In the genomic region with DNA sequence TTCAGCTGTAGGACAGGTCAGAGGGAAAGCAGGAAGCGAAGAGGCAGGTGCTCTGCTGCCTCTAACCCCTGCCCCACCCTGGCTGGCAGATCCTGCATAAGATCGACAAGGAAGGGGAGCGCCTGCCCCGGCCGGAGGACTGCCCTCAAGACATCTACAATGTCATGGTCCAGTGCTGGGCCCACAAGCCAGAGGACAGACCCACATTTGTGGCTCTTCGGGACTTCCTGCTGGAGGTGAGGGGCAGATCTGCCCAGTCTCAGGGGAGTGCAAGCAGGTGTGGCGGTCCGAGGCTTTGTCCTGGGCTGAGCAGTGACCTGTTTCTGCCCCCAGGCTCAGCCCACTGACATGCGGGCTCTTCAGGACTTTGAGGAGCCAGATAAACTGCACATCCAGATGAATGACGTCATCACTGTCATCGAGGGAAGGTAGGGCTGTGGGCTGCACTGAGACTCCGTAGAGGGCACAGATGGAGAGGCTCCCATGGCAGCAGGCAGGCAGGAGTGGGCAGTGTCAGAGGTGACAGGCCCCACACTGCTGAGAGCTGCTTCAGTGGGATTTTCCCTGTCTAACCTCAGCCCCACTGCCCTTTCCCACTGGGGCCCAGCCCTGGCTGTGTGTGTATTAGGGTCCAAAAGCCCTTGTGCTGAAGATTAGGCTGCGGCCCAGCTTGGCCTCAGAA, we compare ENCODE assay signal across 16 mouse cellular contexts. TPM values are rescaled to one million over a fixed set of nuclear protein-coding genes. Genes with fewer than 3 reads are reported as not detected.
DNase-seq lines count a peak whose midpoint lies in the region; ATAC-seq lines count a peak whose summit lies in the region.
"Had no signal": no experiment of that assay in that cellular context is flagged by ENCODE, and none has a peak within 500 bp of the region (broad histone marks: within the 10 kb centered on the region; RNA-seq: fewer than 3 reads in every experiment).

No protein-coding gene starts in this region.

- H3K27me3 ChIP-seq in heart, embryonic 12.5 days (replicated peaks): peaks cover 10% of the 10 kb centered on the region; the same call in 1 of the 2 replicates
- no peaks in the 10 kb centered on the region for H3K27me3 ChIP-seq in limb, embryonic 12.5 days
- H3K27me3 ChIP-seq: midbrain, embryonic 15.5 days had no signal

- no peak overlapping the region for H3K4me3 ChIP-seq in heart, embryonic 12.5 days
- no peak overlapping the region for H3K4me3 ChIP-seq in limb, embryonic 12.5 days (replicated peaks)
- H3K4me3 ChIP-seq: midbrain, embryonic 15.5 days had no signal

- peaks cover 64% of the 10 kb centered on the region for H3K4me1 ChIP-seq in heart, embryonic 12.5 days (replicated peaks)
- H3K4me1 ChIP-seq in limb, embryonic 12.5 days (replicated peaks): no peaks in the 10 kb centered on the region; the same call in 1 of the 2 replicates

- H3K9ac ChIP-seq in heart, embryonic 12.5 days: no peak overlapping the region
- peak overlapping the region; percentile 37; the same call in 1 of the 2 replicates for H3K9ac ChIP-seq in limb, embryonic 12.5 days (replicated peaks)
- H3K9ac ChIP-seq: midbrain, embryonic 15.5 days had no signal

- 72% methylated on average over 13 of the region's 13 CpGs for WGBS in heart, embryonic 12.5 days
- WGBS in limb, embryonic 12.5 days: 89% methylated on average over 13 of the region's 13 CpGs

- intact Hi-C loops in heart, postnatal 10 days (cut with DNase I): no loop called here
- intact Hi-C loops in left cerebral cortex, postnatal 25 days (cut with DNase I): no loop called here

- H3K27ac ChIP-seq in heart, embryonic 12.5 days (ENCODE audit: poor library complexity, severe bottlenecking): no peak overlapping the region
- H3K27ac ChIP-seq in limb, embryonic 12.5 days: no peak overlapping the region
- H3K27ac ChIP-seq: hindbrain, postnatal 0 days; midbrain, embryonic 15.5 days had no signal

- ATAC-seq in heart, embryonic 12.5 days (ENCODE audit: insufficient number of reproducible peaks, low FRiP score): no peak; the same call in 1 of the 2 replicates
- ATAC-seq in limb, embryonic 12.5 days (ENCODE audit: insufficient number of reproducible peaks, insufficient read depth, low FRiP score, low TSS enrichment, low read depth): no peak
- ATAC-seq in megakaryocyte-erythroid progenitor cell, adult 5-6 weeks (replicated peaks; ENCODE audit: low FRiP score, low TSS enrichment, poor library complexity, severe bottlenecking): no peak
- ATAC-seq: hindbrain, postnatal 0 days; midbrain, embryonic 15.5 days had no signal

- no peaks in the 10 kb centered on the region for H3K9me3 ChIP-seq in heart, embryonic 12.5 days (replicated peaks)
- no peaks in the 10 kb centered on the region for H3K9me3 ChIP-seq in limb, embryonic 12.5 days
- H3K9me3 ChIP-seq: midbrain, embryonic 15.5 days had no signal

- no peak for DNase-seq in heart, postnatal 10 days
- peak; percentile 41 for DNase-seq in testis, postnatal 10 days (ENCODE audit: low spot score)
- DNase-seq in testis, postnatal 14 days (ENCODE audit: low spot score): no peak
- DNase-seq in left cerebral cortex, postnatal 25 days (ENCODE audit: low spot score in 2 of 2): no peak
- DNase-seq: adrenal gland, adult 2 months; cerebellum, adult 11 months; gastrocnemius, postnatal 36 days; kidney, adult 11 months; kidney, postnatal 36 days; layer of hippocampus, adult 9-11 months; right cerebral cortex, adult 18-20 months had no signal

- H3K36me3 ChIP-seq in heart, embryonic 12.5 days: peaks cover 55% of the 10 kb centered on the region
- H3K36me3 ChIP-seq in limb, embryonic 12.5 days: peaks cover 89% of the 10 kb centered on the region

- peak overlapping the region; percentile 23 for H3K4me2 ChIP-seq in heart, embryonic 12.5 days
- no peak overlapping the region for H3K4me2 ChIP-seq in limb, embryonic 12.5 days
- H3K4me2 ChIP-seq: midbrain, embryonic 15.5 days had no signal

RNA-seq across cellular contexts. Expression of a gene that starts 27.7 kb away (rescaled TPM):
- polyA plus RNA-seq in heart, embryonic 12.5 days (2016; fragmentation: Nextera tagmentation; extraction: Ambion mirVana): 6.7 and 8.4 TPM in 2 replicates
- total RNA-seq in heart, postnatal 10 days (2021): 10 to 100 TPM; 39.0 to 41.3 TPM
- polyA plus RNA-seq in limb, embryonic 12.5 days (2016; fragmentation: Nextera tagmentation; extraction: Ambion mirVana): 11.9 and 12.0 TPM in 2 replicates
- total RNA-seq in megakaryocyte-erythroid progenitor cell, adult 5-6 weeks (2014; fragmentation: Nextera tagmentation): 45.7 and 54.4 TPM in 2 replicates
- total RNA-seq in megakaryocyte-erythroid progenitor cell, adult 5-6 weeks (2017): 27.7 and 28.6 TPM in 2 replicates
- total RNA-seq in left cerebral cortex, postnatal 25 days (2021): 100 to 1,000 TPM; 179 to 184 TPM
